Mouse (Mus musculus): ENCODE results near the gene Sdccag8. TPM values are rescaled to one million over a fixed set of nuclear protein-coding genes. Genes with fewer than 3 reads are reported as not detected.

Gene Sdccag8
- polyA plus RNA-seq, 1 experiment from 2014 or later = 9.8 TPM

DNA sequence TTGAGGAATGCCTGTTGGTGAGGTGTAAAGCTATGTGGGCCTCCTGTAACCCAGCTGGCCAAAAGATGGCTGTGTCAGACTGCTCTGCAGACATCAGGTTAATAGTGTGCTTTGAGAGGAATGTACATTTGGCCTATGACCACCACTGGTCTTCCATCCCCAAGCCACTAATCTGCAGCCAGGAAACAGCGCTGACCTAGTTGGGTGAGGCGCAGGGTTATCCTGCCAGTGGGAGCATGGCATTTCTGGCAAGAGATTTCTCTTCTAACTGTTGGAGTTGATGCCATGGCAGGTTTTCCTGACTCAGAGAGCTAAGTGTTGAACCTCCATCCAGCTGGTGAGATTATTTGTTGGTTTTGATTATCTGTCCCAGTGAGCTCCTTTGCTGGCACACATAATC, 101.5 kb downstream of the Sdccag8 start:
- Histone ChIP-seq H3K4me1 (ENCODE audit: control insufficient read depth, insufficient read depth, low read length) (no peaks in the 10 kb centered on the region), H3K9ac (ENCODE audit: low read depth, low read length) (no peak overlapping the region), H3K36me3 (ENCODE audit: control insufficient read depth, insufficient read depth, low read length) (no peaks in the 10 kb centered on the region), H3K4me2 (no peak overlapping the region), H3K27ac (ENCODE audit: low read depth, low read length) (no peak overlapping the region), H3K9me3 (replicated peaks; ENCODE audit: control insufficient read depth, low read length) (no peaks in the 10 kb centered on the region), H3K4me3 (ENCODE audit: low read depth, low read length) (no peak overlapping the region), H3K27me3 (ENCODE audit: control insufficient read depth, insufficient read depth, low read length) (no peaks in the 10 kb centered on the region)
- no peak for ATAC-seq (replicated peaks; ENCODE audit: insufficient number of reproducible peaks, low FRiP score, low TSS enrichment)
- 95% methylated on average over 2 of the region's 2 CpGs for WGBS (ENCODE audit: insufficient replicate concordance)

DNA sequence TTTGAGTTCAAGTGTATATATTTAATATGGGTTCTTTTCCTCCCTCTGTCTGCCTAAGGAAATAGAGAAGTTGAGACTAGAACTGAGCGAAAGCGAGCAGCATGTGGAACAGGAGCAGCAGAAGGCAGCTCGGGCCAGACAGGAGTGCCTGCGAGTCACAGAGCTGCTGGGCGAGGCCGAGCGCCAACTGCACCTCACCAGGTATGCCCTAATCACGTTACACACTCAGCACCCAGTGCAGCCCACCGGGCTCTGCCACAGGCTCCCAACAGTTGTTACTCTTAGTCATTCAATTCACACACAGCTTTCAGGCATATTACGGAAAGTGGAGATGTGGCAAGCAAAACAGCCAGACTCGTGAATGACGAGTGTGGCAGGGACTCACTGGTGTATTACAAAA, 105.0 kb downstream of the Sdccag8 start:
- Histone ChIP-seq H3K36me3 (ENCODE audit: control insufficient read depth, insufficient read depth, low read length) (0 out of 2 replicates have a peak, but pooled peaks cover 2% of the 10 kb centered on the region), H3K4me1 (ENCODE audit: control insufficient read depth, insufficient read depth, low read length) (no peaks in the 10 kb centered on the region), H3K4me2 (no peak overlapping the region), H3K4me3 (ENCODE audit: low read depth, low read length) (no peak overlapping the region), H3K9ac (ENCODE audit: low read depth, low read length) (no peak overlapping the region), H3K27ac (ENCODE audit: low read depth, low read length) (no peak overlapping the region), H3K9me3 (replicated peaks; ENCODE audit: control insufficient read depth, low read length) (no peaks in the 10 kb centered on the region), H3K27me3 (ENCODE audit: control insufficient read depth, insufficient read depth, low read length) (no peaks in the 10 kb centered on the region)
- 83% methylated on average over 12 of the region's 12 CpGs for whole genome bisulfite sequencing (ENCODE audit: insufficient replicate concordance)
- ATAC-seq (replicated peaks; ENCODE audit: insufficient number of reproducible peaks, low FRiP score, low TSS enrichment) = no peak

DNA sequence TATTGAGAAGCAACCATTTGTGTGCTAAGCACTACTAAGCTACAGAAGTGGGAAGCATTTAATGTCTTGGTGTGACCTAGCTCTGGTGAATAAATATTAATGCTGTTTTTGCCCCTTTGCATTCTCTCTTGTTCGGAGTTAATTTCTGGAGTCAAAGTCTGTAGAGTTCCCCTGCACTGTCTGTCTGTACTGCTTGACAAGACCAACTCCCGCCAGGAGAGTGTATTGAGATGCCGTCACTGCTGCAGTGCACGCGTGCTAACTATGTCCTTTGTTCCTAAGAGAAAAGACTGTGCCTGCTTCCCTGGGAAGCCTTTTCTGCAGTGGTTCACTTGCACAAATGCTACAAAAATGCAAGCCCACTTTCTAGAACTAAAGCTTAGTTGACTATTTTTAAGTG, 108.4 kb downstream of the Sdccag8 start:
- no peak overlapping the region for H3K9ac ChIP-seq (ENCODE audit: low read depth, low read length)
- WGBS (ENCODE audit: insufficient replicate concordance) = 91% methylated on average over 5 of the region's 5 CpGs
- no peaks in the 10 kb centered on the region for H3K27me3 ChIP-seq (ENCODE audit: control insufficient read depth, insufficient read depth, low read length)
- no peaks in the 10 kb centered on the region for H3K9me3 ChIP-seq (replicated peaks; ENCODE audit: control insufficient read depth, low read length)
- ATAC-seq (replicated peaks; ENCODE audit: insufficient number of reproducible peaks, low FRiP score, low TSS enrichment) = no peak
- no peaks in the 10 kb centered on the region for H3K4me1 ChIP-seq (ENCODE audit: control insufficient read depth, insufficient read depth, low read length)
- H3K27ac ChIP-seq (ENCODE audit: low read depth, low read length) = no peak overlapping the region
- H3K36me3 ChIP-seq (ENCODE audit: control insufficient read depth, insufficient read depth, low read length) = 0 out of 2 replicates have a peak, but pooled peaks cover 2% of the 10 kb centered on the region
- H3K4me3 ChIP-seq (ENCODE audit: low read depth, low read length) = no peak overlapping the region
- no peak overlapping the region for H3K4me2 ChIP-seq

DNA sequence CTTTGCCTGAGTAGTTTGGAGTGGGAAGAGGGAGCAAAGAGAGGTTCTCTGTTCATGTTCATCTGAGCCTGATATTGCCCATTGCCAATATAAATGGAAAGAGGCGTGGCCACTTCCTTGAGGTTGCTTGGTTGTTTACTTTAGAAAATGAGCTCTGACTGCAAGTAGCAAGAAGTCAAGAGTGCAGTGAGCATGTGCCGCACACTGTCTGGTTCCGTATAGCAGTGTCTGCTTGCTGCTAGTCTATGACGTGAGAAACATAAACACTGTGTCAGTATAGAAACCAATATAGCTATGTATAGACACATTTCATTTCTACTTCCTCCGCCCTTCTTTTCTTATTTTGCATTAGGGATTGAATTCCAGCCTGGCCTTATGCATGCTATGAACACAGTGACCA, 111.5 kb downstream of the Sdccag8 start:
- 0 out of 2 replicates have a peak, but pooled peaks cover 2% of the 10 kb centered on the region for H3K36me3 ChIP-seq (ENCODE audit: control insufficient read depth, insufficient read depth, low read length)
- WGBS (ENCODE audit: insufficient replicate concordance) = 79% methylated on average over 5 of the region's 5 CpGs
- no peak overlapping the region for H3K27ac ChIP-seq (ENCODE audit: low read depth, low read length)
- no peak overlapping the region for H3K4me2 ChIP-seq
- H3K4me1 ChIP-seq (ENCODE audit: control insufficient read depth, insufficient read depth, low read length) = no peaks in the 10 kb centered on the region
- H3K9ac ChIP-seq (ENCODE audit: low read depth, low read length) = no peak overlapping the region
- no peak overlapping the region for H3K4me3 ChIP-seq (ENCODE audit: low read depth, low read length)
- H3K27me3 ChIP-seq (ENCODE audit: control insufficient read depth, insufficient read depth, low read length) = no peaks in the 10 kb centered on the region
- no peaks in the 10 kb centered on the region for H3K9me3 ChIP-seq (replicated peaks; ENCODE audit: control insufficient read depth, low read length)
- no peak for ATAC-seq (replicated peaks; ENCODE audit: insufficient number of reproducible peaks, low FRiP score, low TSS enrichment)

DNA sequence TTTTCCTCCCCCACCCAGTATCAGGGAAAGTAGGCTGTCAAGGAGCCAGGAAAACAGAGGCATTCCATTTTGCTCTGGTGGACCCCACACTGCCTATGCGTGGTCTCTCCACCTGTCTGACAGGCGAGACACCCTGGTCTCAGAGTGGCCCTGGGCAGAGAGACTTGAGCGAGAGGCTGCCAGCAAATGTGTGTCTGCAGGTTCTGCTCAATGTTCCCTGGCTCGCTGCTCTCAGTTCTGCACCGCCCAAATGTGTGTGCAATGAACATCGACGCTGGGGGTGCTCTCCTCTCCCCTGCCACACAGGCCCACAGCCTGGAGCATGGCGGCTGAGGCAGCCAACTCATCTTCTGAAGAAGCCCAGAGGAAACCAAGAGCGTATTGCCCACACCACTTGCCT, 112.9 kb downstream of the Sdccag8 start:
- no peak for ATAC-seq (replicated peaks; ENCODE audit: insufficient number of reproducible peaks, low FRiP score, low TSS enrichment)
- H3K9me3 ChIP-seq (replicated peaks; ENCODE audit: control insufficient read depth, low read length) = no peaks in the 10 kb centered on the region
- H3K27me3 ChIP-seq (ENCODE audit: control insufficient read depth, insufficient read depth, low read length) = no peaks in the 10 kb centered on the region
- 0 out of 2 replicates have a peak, but pooled peaks cover 2% of the 10 kb centered on the region for H3K36me3 ChIP-seq (ENCODE audit: control insufficient read depth, insufficient read depth, low read length)
- WGBS (ENCODE audit: insufficient replicate concordance) = 77% methylated on average over 9 of the region's 9 CpGs
- no peak overlapping the region for H3K4me2 ChIP-seq
- H3K4me1 ChIP-seq (ENCODE audit: control insufficient read depth, insufficient read depth, low read length) = no peaks in the 10 kb centered on the region
- no peak overlapping the region for H3K27ac ChIP-seq (ENCODE audit: low read depth, low read length)
- H3K4me3 ChIP-seq (ENCODE audit: low read depth, low read length) = no peak overlapping the region
- H3K9ac ChIP-seq (ENCODE audit: low read depth, low read length) = no peak overlapping the region

DNA sequence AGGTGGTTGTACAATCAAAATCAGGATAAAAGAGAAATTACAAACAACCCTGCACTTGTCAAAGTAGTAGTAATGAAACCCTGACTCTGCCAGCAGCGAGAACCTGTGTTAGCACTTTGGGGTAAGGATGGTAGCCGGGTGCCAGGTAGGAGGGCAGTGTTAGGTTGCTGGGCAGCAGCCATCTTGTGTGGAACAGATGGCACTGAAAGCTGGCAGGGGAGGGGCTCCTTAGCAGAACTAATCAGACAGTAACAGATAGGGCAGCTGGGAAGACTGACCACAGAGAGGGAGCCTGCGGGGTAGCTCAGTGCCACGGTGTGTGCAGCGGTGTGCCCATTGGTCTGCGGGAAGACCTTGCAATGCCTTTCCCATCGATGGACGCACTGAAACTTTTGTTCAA, 115.2 kb downstream of the Sdccag8 start:
- Histone ChIP-seq H3K27ac (ENCODE audit: low read depth, low read length) (no peak overlapping the region), H3K27me3 (ENCODE audit: control insufficient read depth, insufficient read depth, low read length) (no peaks in the 10 kb centered on the region), H3K36me3 (ENCODE audit: control insufficient read depth, insufficient read depth, low read length) (no peaks in the 10 kb centered on the region), H3K4me1 (ENCODE audit: control insufficient read depth, insufficient read depth, low read length) (no peaks in the 10 kb centered on the region), H3K9ac (ENCODE audit: low read depth, low read length) (no peak overlapping the region), H3K4me2 (no peak overlapping the region), H3K4me3 (ENCODE audit: low read depth, low read length) (no peak overlapping the region), H3K9me3 (replicated peaks; ENCODE audit: control insufficient read depth, low read length) (no peaks in the 10 kb centered on the region)
- ATAC-seq (replicated peaks; ENCODE audit: insufficient number of reproducible peaks, low FRiP score, low TSS enrichment) = no peak
- WGBS (ENCODE audit: insufficient replicate concordance) = 88% methylated on average over 8 of the region's 8 CpGs

DNA sequence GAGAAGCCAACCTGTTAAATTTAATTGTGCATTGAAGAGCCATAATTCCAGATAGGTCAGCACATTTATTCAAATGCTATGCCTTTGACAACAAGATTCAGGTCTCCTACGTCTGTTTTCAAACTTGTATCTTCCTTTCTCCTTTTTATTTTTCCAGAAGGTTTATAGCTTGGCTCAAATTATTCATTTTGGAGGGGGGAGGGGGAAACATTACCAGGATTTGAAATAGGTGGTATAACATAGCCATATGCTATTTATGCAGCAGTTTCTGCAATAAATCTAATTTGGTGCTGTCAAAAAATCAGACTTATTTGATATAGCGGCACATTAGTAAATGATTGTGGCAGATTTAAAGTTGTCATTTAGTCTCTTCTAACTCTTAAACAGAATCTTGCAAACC, 116.1 kb downstream of the Sdccag8 start:
- Histone ChIP-seq H3K4me1 (ENCODE audit: control insufficient read depth, insufficient read depth, low read length) (no peaks in the 10 kb centered on the region), H3K4me3 (ENCODE audit: low read depth, low read length) (no peak overlapping the region), H3K27ac (ENCODE audit: low read depth, low read length) (no peak overlapping the region), H3K9ac (ENCODE audit: low read depth, low read length) (no peak overlapping the region), H3K9me3 (replicated peaks; ENCODE audit: control insufficient read depth, low read length) (no peaks in the 10 kb centered on the region), H3K27me3 (ENCODE audit: control insufficient read depth, insufficient read depth, low read length) (no peaks in the 10 kb centered on the region), H3K36me3 (ENCODE audit: control insufficient read depth, insufficient read depth, low read length) (no peaks in the 10 kb centered on the region), H3K4me2 (no peak overlapping the region)
- ATAC-seq (replicated peaks; ENCODE audit: insufficient number of reproducible peaks, low FRiP score, low TSS enrichment) = no peak
- 86% methylated on average over 2 of the region's 2 CpGs for WGBS (ENCODE audit: insufficient replicate concordance)

DNA sequence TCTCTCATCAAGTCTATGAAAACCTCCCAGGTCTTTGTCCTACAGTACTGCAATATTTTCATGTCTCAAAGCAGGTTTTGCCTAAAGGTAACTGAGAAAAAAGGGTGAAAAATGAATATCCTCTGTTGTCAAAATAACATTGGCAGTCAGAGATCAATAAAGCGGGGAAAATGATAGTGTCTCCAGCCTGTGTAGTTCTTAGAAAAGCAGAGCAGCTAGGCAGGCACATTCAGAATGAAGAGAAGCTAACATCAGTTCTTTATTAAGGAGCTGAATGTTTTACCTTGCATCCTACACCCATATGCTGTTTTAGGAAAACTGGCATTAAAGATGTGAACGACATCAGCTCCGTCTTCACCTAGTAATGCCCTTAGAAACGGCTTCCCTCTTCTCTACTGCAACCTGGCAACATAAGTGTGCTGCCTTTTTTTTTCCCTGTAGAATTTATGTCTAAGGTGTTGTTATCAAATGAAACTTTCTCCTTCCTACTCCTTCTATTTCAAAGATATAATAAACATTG, 116.6 kb downstream of the Sdccag8 start:
- no peak for ATAC-seq (replicated peaks; ENCODE audit: insufficient number of reproducible peaks, low FRiP score, low TSS enrichment)
- Histone ChIP-seq H3K36me3 (ENCODE audit: control insufficient read depth, insufficient read depth, low read length) (no peaks in the 10 kb centered on the region), H3K27me3 (ENCODE audit: control insufficient read depth, insufficient read depth, low read length) (no peaks in the 10 kb centered on the region), H3K9me3 (replicated peaks; ENCODE audit: control insufficient read depth, low read length) (no peaks in the 10 kb centered on the region), H3K27ac (ENCODE audit: low read depth, low read length) (no peak overlapping the region), H3K4me1 (ENCODE audit: control insufficient read depth, insufficient read depth, low read length) (no peaks in the 10 kb centered on the region; the same call in 1 of the 2 replicates), H3K4me3 (ENCODE audit: low read depth, low read length) (no peak overlapping the region), H3K9ac (ENCODE audit: low read depth, low read length) (no peak overlapping the region), H3K4me2 (no peak overlapping the region)
- WGBS (ENCODE audit: insufficient replicate concordance) = 79% methylated on average over 4 of the region's 4 CpGs

DNA sequence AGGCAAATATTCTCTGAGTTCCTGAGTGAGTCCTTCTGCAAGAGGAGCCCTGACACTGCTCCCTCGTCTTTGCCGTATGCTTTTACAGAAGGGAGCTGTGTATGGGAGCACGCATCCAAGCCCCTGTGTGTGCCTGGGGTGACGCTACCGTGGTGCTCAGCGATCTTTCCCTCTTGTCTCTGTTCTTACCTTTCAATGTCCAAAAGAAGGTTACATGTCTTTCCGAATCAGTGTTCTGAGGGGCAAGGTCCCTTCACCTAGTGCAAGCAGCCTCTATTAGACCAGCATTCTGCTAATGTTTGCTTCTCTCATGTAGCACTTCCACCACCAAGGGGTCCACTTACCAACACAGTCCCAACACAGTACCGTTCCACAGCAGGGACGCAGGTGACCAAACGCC, 117.1 kb downstream of the Sdccag8 start:
- H3K4me2 ChIP-seq = no peak overlapping the region
- no peak for ATAC-seq (replicated peaks; ENCODE audit: insufficient number of reproducible peaks, low FRiP score, low TSS enrichment)
- H3K9me3 ChIP-seq (replicated peaks; ENCODE audit: control insufficient read depth, low read length) = no peaks in the 10 kb centered on the region
- no peak overlapping the region for H3K27ac ChIP-seq (ENCODE audit: low read depth, low read length)
- no peaks in the 10 kb centered on the region; the same call in 1 of the 2 replicates for H3K4me1 ChIP-seq (ENCODE audit: control insufficient read depth, insufficient read depth, low read length)
- H3K27me3 ChIP-seq (ENCODE audit: control insufficient read depth, insufficient read depth, low read length) = no peaks in the 10 kb centered on the region
- 86% methylated on average over 10 of the region's 10 CpGs for WGBS (ENCODE audit: insufficient replicate concordance)
- H3K9ac ChIP-seq (ENCODE audit: low read depth, low read length) = no peak overlapping the region
- no peaks in the 10 kb centered on the region for H3K36me3 ChIP-seq (ENCODE audit: control insufficient read depth, insufficient read depth, low read length)
- H3K4me3 ChIP-seq (ENCODE audit: low read depth, low read length) = no peak overlapping the region

Data from heart, embryonic 11.5 days (tissue).